Mouse (Mus musculus) gastrocnemius, adult 2 months (tissue): ENCODE data around the gene 1700034J05Rik. TPM values are rescaled to one million over a fixed set of nuclear protein-coding genes. Genes with fewer than 3 reads are reported as not detected.

Experiments used
- DNase-seq: peaks from one replicate; pipeline ENCODE4 v3.0.0; 2022
- H3K27ac ChIP-seq: fragments of 200-600 bp; 2 replicates; pipeline ENCODE4 v1.8.1; 2022; ENCODE audit warnings: mild to moderate bottlenecking
- H3K4me3 ChIP-seq: fragments of 200-600 bp; 2 replicates; pipeline ENCODE4 v1.8.1; 2022; ENCODE audit warnings: mild to moderate bottlenecking, moderate library complexity
- CTCF ChIP-seq: fragments of 200-600 bp; IDR thresholded peaks from 2 replicates; pipeline ENCODE4 v1.8.1; 2022; ENCODE audit warnings: antibody characterized with exemption, mild to moderate bottlenecking, moderate library complexity
- intact Hi-C: fragments of 180-260 bp; cut with DNase I; formaldehyde crosslinking; loops from one replicate; pipeline ENCODE4 v1.15.1; 2025
- total RNA-seq, 2 experiments: library from RNA; stranded (reverse); gene quantifications; 2 replicates each; pipeline ENCODE4 v1.2.3; 2021

Gene 1700034J05Rik
- total RNA-seq, 2 experiments from 2014 or later: not detected

GRCm38 (mm10) chr6:146939026-146939425 is 15.2 kb downstream of the 1700034J05Rik start:
- Histone ChIP-seq H3K27ac (peak overlapping the region; percentile 12; the same call in 1 of the 2 replicates), H3K4me3 (no peak overlapping the region)
- no peak for DNase-seq
- TF ChIP-seq CTCF: no peak
- intact Hi-C loops: no loop called here

DNA sequence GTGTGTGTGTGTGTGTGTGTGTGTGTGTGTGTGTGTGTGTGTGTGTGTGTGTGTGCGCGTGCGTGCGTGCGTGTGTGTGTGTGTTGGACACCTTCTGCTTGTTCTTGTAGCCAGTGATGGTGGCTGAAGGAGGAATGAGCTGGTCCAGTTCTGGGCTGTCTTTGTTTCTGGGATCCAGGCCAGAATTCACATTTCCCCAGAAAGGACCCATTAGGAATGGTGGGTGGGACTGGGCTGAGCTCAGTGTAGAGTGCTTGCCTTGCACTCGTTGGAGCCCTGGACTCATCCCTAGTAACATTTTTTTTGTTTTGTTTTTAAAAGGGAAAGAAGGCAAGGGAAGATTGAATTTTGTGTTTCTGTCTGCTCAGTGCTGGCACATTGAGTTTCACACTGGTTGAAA is 18.3 kb downstream of the 1700034J05Rik start:
- Histone ChIP-seq H3K27ac (peak overlapping the region; percentile 51; the same call in 1 of the 2 replicates), H3K4me3 (no peak overlapping the region)
- DNase-seq: peak; percentile 52
- no peak for TF ChIP-seq CTCF
- intact Hi-C loops: no loop called here

DNA sequence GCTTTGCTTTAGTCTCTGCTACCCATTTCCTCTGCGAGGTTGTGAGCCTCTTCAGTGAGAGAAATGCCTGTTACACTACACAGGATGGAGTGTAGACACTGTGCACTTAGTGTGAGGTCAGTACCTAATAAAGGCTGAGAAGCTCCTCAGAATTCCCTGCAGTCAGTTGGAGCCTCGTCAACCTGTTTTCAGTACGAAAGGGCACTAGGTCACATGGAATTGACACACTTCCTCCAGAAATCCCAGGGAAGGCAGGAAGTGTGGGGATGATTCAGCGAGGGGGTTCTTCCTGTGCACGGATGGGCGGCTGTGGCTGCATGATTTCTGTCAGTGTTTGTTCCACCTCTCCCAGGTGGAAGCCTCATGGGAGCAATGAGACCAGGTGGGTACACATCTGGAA is 21.1 kb downstream of the 1700034J05Rik start:
- TF ChIP-seq CTCF: no peak
- no peak overlapping the region for H3K4me3 ChIP-seq
- peak overlapping the region; percentile 66 for H3K27ac ChIP-seq
- DNase-seq: peak; percentile 30
- intact Hi-C loops: no loop called here

- DNase-seq: no peak
- H3K27ac ChIP-seq: peak overlapping the region; percentile 64
- intact Hi-C loops: no loop called here
- TF ChIP-seq CTCF: no peak
- H3K4me3 ChIP-seq: no peak overlapping the region
Measured at GRCm38 (mm10) chr6:146929031-146929430, 25.2 kb downstream of the 1700034J05Rik start.

- intact Hi-C loops: no loop called here
- peak overlapping the region; percentile 74 for H3K27ac ChIP-seq
Measured at GRCm38 (mm10) chr6:146928108-146928507, 26.1 kb downstream of the 1700034J05Rik start.

DNA sequence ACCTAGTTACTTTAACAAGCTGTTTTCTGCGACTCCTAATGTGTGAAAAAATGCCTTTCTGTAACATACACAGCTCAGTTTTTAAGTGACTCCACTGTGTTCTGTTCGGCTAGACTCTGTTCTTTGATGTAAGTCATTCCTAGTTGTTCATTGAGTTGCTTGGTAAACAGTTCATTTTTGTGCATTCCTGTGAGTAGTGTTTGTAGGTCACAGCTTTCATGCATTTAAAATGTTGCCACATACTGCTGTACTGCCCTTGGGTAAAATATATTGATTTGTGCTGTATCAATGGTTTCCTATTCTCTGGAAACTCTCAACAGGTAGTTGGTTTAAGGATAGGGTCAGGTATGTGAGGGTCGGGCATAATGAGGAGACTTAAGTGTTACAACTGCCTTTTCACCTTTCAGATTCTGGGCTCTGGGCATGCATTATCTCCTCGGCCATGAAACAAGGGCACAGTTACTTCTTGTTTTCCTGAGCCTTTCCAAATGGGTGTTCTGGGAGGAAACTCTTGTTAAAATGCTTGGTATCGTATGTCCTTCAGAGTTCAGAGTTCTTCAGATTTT is 27.7 kb downstream of the 1700034J05Rik start:
- no peak for TF ChIP-seq CTCF
- Histone ChIP-seq H3K4me3 (no peak overlapping the region), H3K27ac (peak overlapping the region; percentile 31; the same call in 1 of the 2 replicates)
- DNase-seq: no peak
- intact Hi-C loops: no loop called here

More at GRCm38 (mm10) chr6:146928108-146928507, 26.1 kb downstream of the 1700034J05Rik start:
- TF ChIP-seq CTCF: no peak
- DNase-seq: no peak
- no peak overlapping the region for H3K4me3 ChIP-seq

- Histone ChIP-seq H3K4me3 (no peak overlapping the region), H3K27ac (no peak overlapping the region; the same call in 1 of the 2 replicates)
- no peak for DNase-seq
- no peak for TF ChIP-seq CTCF
- intact Hi-C loops: no loop called here
Measured at GRCm38 (mm10) chr6:146918341-146918740, 35.9 kb downstream of the 1700034J05Rik start.

GRCm38 (mm10) chr6:146917396-146917795 is 36.8 kb downstream of the 1700034J05Rik start:
- 0 out of 2 replicates have a peak overlapping the region, but pooled peaks have one; percentile 3 for H3K27ac ChIP-seq
- intact Hi-C loops: no loop called here

DNA sequence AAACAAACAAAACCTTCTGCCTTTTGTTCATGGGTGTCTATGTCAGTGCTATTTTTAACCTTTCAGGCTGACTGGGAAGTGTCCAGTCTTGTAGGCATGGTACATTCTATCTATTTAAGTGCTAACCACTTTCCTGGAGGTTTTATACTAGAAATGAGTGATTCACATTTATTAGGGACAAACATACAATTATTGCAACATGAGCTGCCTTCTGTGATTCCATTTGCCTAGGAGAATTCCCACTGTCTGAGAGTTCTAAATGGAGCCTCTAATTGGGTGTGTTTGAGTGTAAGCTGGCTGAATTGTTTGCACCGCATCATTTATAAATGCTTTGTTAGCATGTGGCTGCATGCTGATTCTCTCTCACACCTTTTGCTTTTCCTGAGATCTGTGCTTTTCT is 38.4 kb downstream of the 1700034J05Rik start:
- no peak for TF ChIP-seq CTCF
- peak overlapping the region; percentile 25; the same call in 1 of the 2 replicates for H3K27ac ChIP-seq
- no peak for DNase-seq
- intact Hi-C loops: no loop called here
- H3K4me3 ChIP-seq: no peak overlapping the region

More at GRCm38 (mm10) chr6:146917396-146917795, 36.8 kb downstream of the 1700034J05Rik start:
- TF ChIP-seq CTCF: no peak
- no peak overlapping the region for H3K4me3 ChIP-seq
- no peak for DNase-seq

- Histone ChIP-seq H3K4me3 (peak overlapping the region; percentile 11; the same call in 1 of the 2 replicates), H3K27ac (peak overlapping the region; percentile 86)
- no peak for TF ChIP-seq CTCF
- intact Hi-C loops: no loop called here
- no peak for DNase-seq
Measured at GRCm38 (mm10) chr6:146913489-146914198, 40.6 kb downstream of the 1700034J05Rik start.

- intact Hi-C loops: no loop called here
- no peak overlapping the region; the same call in 1 of the 2 replicates for H3K4me3 ChIP-seq
- TF ChIP-seq CTCF: no peak
- peak; percentile 29 for DNase-seq
- peak overlapping the region; percentile 86 for H3K27ac ChIP-seq
Measured at GRCm38 (mm10) chr6:146912835-146913488, 41.3 kb downstream of the 1700034J05Rik start.

DNA sequence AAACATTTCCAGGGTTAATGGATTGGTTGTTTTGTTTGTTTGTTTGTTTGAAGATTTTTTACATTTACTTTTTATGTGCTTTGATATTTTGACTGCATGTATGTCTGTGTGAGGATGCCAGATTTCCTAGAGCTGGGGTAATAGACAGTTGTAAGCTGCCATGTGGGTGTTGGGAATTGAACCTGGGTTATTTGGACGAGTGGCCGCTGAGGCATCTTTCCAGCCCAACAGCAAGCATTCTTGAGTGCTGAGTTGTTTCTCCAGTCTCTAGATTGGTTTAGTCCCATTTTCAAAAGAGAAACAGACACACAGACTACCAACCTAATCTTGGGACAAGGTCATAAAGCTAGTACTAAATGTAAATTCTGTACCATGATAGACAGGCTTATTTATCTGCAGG is 43.4 kb downstream of the 1700034J05Rik start:
- intact Hi-C loops: no loop called here
- Histone ChIP-seq H3K27ac (peak overlapping the region; percentile 86), H3K4me3 (no peak overlapping the region)
- TF ChIP-seq CTCF: no peak
- no peak for DNase-seq
